Mouse (Mus musculus): ENCODE results near the gene Hspa5. TPM values are rescaled to one million over a fixed set of nuclear protein-coding genes. Genes with fewer than 3 reads are reported as not detected.

Gene Hspa5
- polyA plus RNA-seq, 1 experiment from 2014 or later: 505 TPM

- Histone ChIP-seq H3K4me1 (replicated peaks) (peaks cover 27% of the 10 kb centered on the region), H3K36me3 (peaks cover 14% of the 10 kb centered on the region), H3K9me3 (no peaks in the 10 kb centered on the region), H3K27me3 (peaks cover 4% of the 10 kb centered on the region; the same call in 1 of the 2 replicates), H3K4me2 (peak within 1 kb of the TSS; percentile 88), H3K9ac (peak within 1 kb of the TSS; percentile 96), H3K4me3 (peak within 1 kb of the TSS; percentile 98), H3K27ac (replicated peaks) (peak within 1 kb of the TSS; percentile 88)
- WGBS: under 1% methylated on average over 55 of the region's 57 CpGs
- ATAC-seq (ENCODE audit: low read depth): peak; percentile 97
These were observed 54.2 kb downstream of the Hspa5 start, which contains the start of gene Fbxw2 for GRCm38 (mm10) chr2:34825827-34826459. Gene Fbxw2, minus strand, starts transcription at chr2:34826311.

GRCm38 (mm10) chr2:34826460-34827231, 54.9 kb downstream of the Hspa5 start:
- peak; percentile 48; the same call in 1 of the 2 replicates for ATAC-seq (ENCODE audit: low read depth)
- peaks cover 27% of the 10 kb centered on the region for H3K4me1 ChIP-seq (replicated peaks)
- peak overlapping the region; percentile 71 for H3K27ac ChIP-seq (replicated peaks)
- peaks cover 4% of the 10 kb centered on the region; the same call in 1 of the 2 replicates for H3K27me3 ChIP-seq
- H3K9me3 ChIP-seq: no peaks in the 10 kb centered on the region
- H3K36me3 ChIP-seq: peaks cover 9% of the 10 kb centered on the region; the same call in 1 of the 2 replicates
- peak overlapping the region; percentile 96 for H3K9ac ChIP-seq
- WGBS: 35% methylated on average over 20 of the region's 21 CpGs
- peak overlapping the region; percentile 98 for H3K4me3 ChIP-seq
- H3K4me2 ChIP-seq: peak overlapping the region; percentile 88

Other genes with a start within 250 kb of the Hspa5 start
- gene Gapvd1, start 16.7 kb upstream of the Hspa5 start, polyA plus RNA-seq (2015; fragmentation: Nextera tagmentation; extraction: Ambion mirVana): 119 and 120 TPM in 2 replicates
- 25.7 and 27.1 TPM in 2 replicates for gene Rabepk, start 27.9 kb downstream of the Hspa5 start, polyA plus RNA-seq (2015; fragmentation: Nextera tagmentation; extraction: Ambion mirVana)
- 76.6 and 80.1 TPM in 2 replicates for gene Fbxw2, start 54.3 kb downstream of the Hspa5 start, polyA plus RNA-seq (2015; fragmentation: Nextera tagmentation; extraction: Ambion mirVana)
- gene Gm34653, start 61.0 kb downstream of the Hspa5 start, polyA plus RNA-seq (2015; fragmentation: Nextera tagmentation; extraction: Ambion mirVana): not detected in 2 replicates
- gene Cutal, start 102.4 kb downstream of the Hspa5 start, polyA plus RNA-seq (2015; fragmentation: Nextera tagmentation; extraction: Ambion mirVana): 0.21 and 0.30 TPM in 2 replicates
- 87.4 and 90.4 TPM in 2 replicates for gene Psmd5, start 103.0 kb downstream of the Hspa5 start, polyA plus RNA-seq (2015; fragmentation: Nextera tagmentation; extraction: Ambion mirVana)
- gene Phf19, start 142.1 kb downstream of the Hspa5 start, polyA plus RNA-seq (2015; fragmentation: Nextera tagmentation; extraction: Ambion mirVana): 1.8 TPM in 2 replicates
- gene Traf1, start 189.8 kb downstream of the Hspa5 start, polyA plus RNA-seq (2015; fragmentation: Nextera tagmentation; extraction: Ambion mirVana): 1.7 and 2.9 TPM in 2 replicates

Data from neural tube, embryonic 13.5 days (tissue).